ENCODE assay signal across 26 mouse cellular contexts in genomic region chr8:19688802-19689525, GRCm38 (mm10). TPM values are rescaled to one million over a fixed set of nuclear protein-coding genes. Genes with fewer than 3 reads are reported as not detected.
"Had no signal": no experiment of that assay in that cellular context is flagged by ENCODE, and none has a peak within 500 bp of the region (broad histone marks: within the 10 kb centered on the region; RNA-seq: fewer than 3 reads in every experiment).

No protein-coding gene starts in this region.

RNA-seq across cellular contexts. Expression of gene 4930467E23Rik, which starts 40.4 kb away (rescaled TPM):
- polyA plus RNA-seq: limb, embryonic 10.5 days; limb, embryonic 12.5 days; limb, embryonic 13.5 days; limb, embryonic 14.5 days; limb, embryonic 15.5 days; liver, adult 2 months; liver, embryonic 11.5 days; liver, embryonic 12.5 days; liver, embryonic 13.5 days; liver, embryonic 14.5 days; liver, embryonic 15.5 days; liver, embryonic 16.5 days; liver, postnatal 0 days; lung, adult 2 months; lung, embryonic 14.5 days; lung, embryonic 15.5 days; lung, embryonic 16.5 days; macrophage; midbrain, embryonic 10.5 days; midbrain, embryonic 11.5 days; midbrain, embryonic 12.5 days; midbrain, embryonic 13.5 days; midbrain, embryonic 15.5 days; midbrain, embryonic 16.5 days; midbrain, postnatal 0 days; myocyte had no signal
